In genomic region chr15:96877931-96878330, GRCm38 (mm10) we compare ENCODE assay signal across 12 mouse cellular contexts.
"Had no signal": no experiment of that assay in that cellular context is flagged by ENCODE, and none has a peak within 500 bp of the region (broad histone marks: within the 10 kb centered on the region; RNA-seq: fewer than 3 reads in every experiment).

No protein-coding gene starts in this region.

- H3K9ac ChIP-seq: limb, embryonic 13.5 days; liver, embryonic 12.5 days; lung, embryonic 15.5 days; midbrain, embryonic 12.5 days; stomach, embryonic 15.5 days had no signal

- H3K9me3 ChIP-seq: limb, embryonic 13.5 days; liver, embryonic 12.5 days; lung, embryonic 15.5 days; midbrain, embryonic 12.5 days; stomach, embryonic 15.5 days had no signal

- H3K27me3 ChIP-seq: liver, embryonic 12.5 days; lung, embryonic 15.5 days; megakaryocyte, embryonic 14.5 days; midbrain, embryonic 12.5 days; stomach, embryonic 15.5 days had no signal

- H3K4me1 ChIP-seq: liver, embryonic 12.5 days; megakaryocyte, embryonic 14.5 days; midbrain, embryonic 12.5 days had no signal

- H3K4me2 ChIP-seq: limb, embryonic 13.5 days; liver, embryonic 12.5 days; lung, embryonic 15.5 days; midbrain, embryonic 12.5 days; stomach, embryonic 15.5 days had no signal

- ATAC-seq: liver, embryonic 12.5 days had no signal

- H3K27ac ChIP-seq: limb, embryonic 13.5 days; liver, embryonic 12.5 days; lung, embryonic 15.5 days; macrophage; midbrain, embryonic 12.5 days; stomach, embryonic 15.5 days had no signal

- DNase-seq: kidney, adult 8-10 months; kidney, postnatal 25 days; lung, postnatal 14 days; right cerebral cortex, postnatal 14 days; thymus, postnatal 4 days had no signal

- H3K4me3 ChIP-seq: limb, embryonic 13.5 days; liver, embryonic 12.5 days; lung, embryonic 15.5 days; megakaryocyte, embryonic 14.5 days; midbrain, embryonic 12.5 days; stomach, embryonic 15.5 days had no signal

- H3K36me3 ChIP-seq: limb, embryonic 13.5 days; liver, embryonic 12.5 days; lung, embryonic 15.5 days; midbrain, embryonic 12.5 days; stomach, embryonic 15.5 days had no signal
